26 mouse cellular contexts compared by ENCODE assay signal in genomic region chr3:83943212-83943611, GRCm38 (mm10).
DNase-seq lines count a peak whose midpoint lies in the region; ATAC-seq and TF ChIP-seq lines count a peak whose summit lies in the region.
"Had no signal": no experiment of that assay in that cellular context is flagged by ENCODE, and none has a peak within 500 bp of the region (broad histone marks: within the 10 kb centered on the region; RNA-seq: fewer than 3 reads in every experiment).

No protein-coding gene starts in this region.

- TF ChIP-seq CTCF in gastrocnemius, adult 2 months (IDR thresholded peaks at IDR 0.05): no peak
- no peak for TF ChIP-seq CTCF in E14TG2a.4 (conservative IDR thresholded peaks at IDR 0.05; ENCODE audit: low read length)
- no peak for TF ChIP-seq CTCF in bone marrow macrophage, adult 2 months (IDR thresholded peaks at IDR 0.05; ENCODE audit: low read depth, low read length)

- no peaks in the 10 kb centered on the region for H3K9me3 ChIP-seq in E14TG2a.4 (ENCODE audit: low read length)
- H3K9me3 ChIP-seq in stomach, embryonic 16.5 days (replicated peaks; ENCODE audit: control insufficient read depth, low read length): no peaks in the 10 kb centered on the region
- H3K9me3 ChIP-seq: embryonic facial prominence, embryonic 10.5 days; hindbrain, embryonic 10.5 days; intestine, embryonic 15.5 days; liver, embryonic 15.5 days; lung, embryonic 15.5 days; neural tube, embryonic 15.5 days had no signal

- peaks cover 44% of the 10 kb centered on the region for H3K36me3 ChIP-seq in E14TG2a.4 (ENCODE audit: insufficient read depth, low read length)
- peaks cover 4% of the 10 kb centered on the region; the same call in 1 of the 2 replicates for H3K36me3 ChIP-seq in stomach, embryonic 16.5 days (ENCODE audit: control insufficient read depth, insufficient read depth, low read length)
- H3K36me3 ChIP-seq: intestine, embryonic 15.5 days had no signal

- no peaks in the 10 kb centered on the region for H3K27me3 ChIP-seq in E14TG2a.4 (ENCODE audit: insufficient read depth, low read length)
- no peaks in the 10 kb centered on the region for H3K27me3 ChIP-seq in stomach, embryonic 16.5 days (ENCODE audit: control insufficient read depth, insufficient read depth, low read length)
- H3K27me3 ChIP-seq: intestine, embryonic 15.5 days; liver, embryonic 15.5 days; lung, embryonic 15.5 days; neural tube, embryonic 15.5 days had no signal

- H3K4me2 ChIP-seq in stomach, embryonic 16.5 days (ENCODE audit: low read depth, low read length): no peak overlapping the region
- H3K4me2 ChIP-seq: heart, embryonic 11.5 days; intestine, embryonic 15.5 days; liver, embryonic 15.5 days; lung, embryonic 15.5 days; midbrain, embryonic 11.5 days; neural tube, embryonic 15.5 days had no signal

- no peak overlapping the region for H3K9ac ChIP-seq in stomach, embryonic 16.5 days (ENCODE audit: low read length)
- H3K9ac ChIP-seq: forebrain, postnatal 0 days; intestine, embryonic 15.5 days; liver, embryonic 15.5 days; lung, embryonic 15.5 days; neural tube, embryonic 15.5 days had no signal

- no peak for ATAC-seq in stomach, embryonic 16.5 days (ENCODE audit: insufficient read depth, low FRiP score)
- ATAC-seq: CD4-positive, CD25-positive, alpha-beta regulatory T cell, adult 4 months; forebrain, postnatal 0 days; hindbrain, embryonic 16.5 days; intestine, embryonic 15.5 days had no signal

- no peak overlapping the region for H3K4me3 ChIP-seq in gastrocnemius, adult 2 months
- H3K4me3 ChIP-seq in E14TG2a.4 (replicated peaks; ENCODE audit: low read length): peak overlapping the region; percentile 13; the same call in 1 of the 2 replicates
- H3K4me3 ChIP-seq in bone marrow macrophage, adult 2 months (ENCODE audit: insufficient read depth, low read length): no peak overlapping the region
- H3K4me3 ChIP-seq in stomach, embryonic 16.5 days (replicated peaks; ENCODE audit: low read length): no peak overlapping the region
- H3K4me3 ChIP-seq: embryonic facial prominence, embryonic 10.5 days; hindbrain, embryonic 10.5 days; intestine, embryonic 15.5 days; layer of hippocampus, adult 2 months; left cerebral cortex, adult 2 months; liver, embryonic 15.5 days; lung, embryonic 15.5 days; neural tube, embryonic 15.5 days had no signal

- WGBS in stomach, embryonic 16.5 days: 83% methylated on average over 4 of the region's 4 CpGs

- intact Hi-C loops in gastrocnemius, adult 2 months (cut with DNase I): loop anchor here (10.0 kb wide), 1 partner anchor 212 kb away; the partner anchor contains the start of gene Mnd1

- TF ChIP-seq POLR2A in bone marrow macrophage, adult 2 months (IDR thresholded peaks at IDR 0.05; ENCODE audit: borderline replicate concordance, low read depth, low read length): no peak

- H3K4me1 ChIP-seq in E14TG2a.4 (replicated peaks; ENCODE audit: low read depth, low read length): peaks cover 61% of the 10 kb centered on the region
- H3K4me1 ChIP-seq in bone marrow macrophage, adult 2 months (ENCODE audit: control insufficient read depth, insufficient read depth, low read length): peaks cover 42% of the 10 kb centered on the region
- H3K4me1 ChIP-seq in stomach, embryonic 16.5 days (ENCODE audit: control insufficient read depth, insufficient read depth, low read length): 0 out of 2 replicates have a peak, but pooled peaks cover 3% of the 10 kb centered on the region
- H3K4me1 ChIP-seq: embryonic facial prominence, embryonic 10.5 days; intestine, embryonic 15.5 days had no signal

- H3K27ac ChIP-seq in gastrocnemius, adult 2 months: peak overlapping the region; percentile 28; the same call in 1 of the 2 replicates
- peak overlapping the region; percentile 17; the same call in 1 of the 2 replicates for H3K27ac ChIP-seq in bone marrow macrophage, adult 2 months (ENCODE audit: insufficient read depth, low read depth, low read length)
- H3K27ac ChIP-seq in stomach, embryonic 16.5 days (ENCODE audit: low read length): 0 out of 2 replicates have a peak overlapping the region, but pooled peaks have one; percentile 46
- H3K27ac ChIP-seq: embryonic facial prominence, embryonic 10.5 days; hindbrain, embryonic 10.5 days; intestine, embryonic 15.5 days; layer of hippocampus, adult 2 months; left cerebral cortex, adult 2 months; liver, embryonic 15.5 days; lung, embryonic 15.5 days; neural tube, embryonic 15.5 days had no signal

- peak; percentile 32 for DNase-seq in gastrocnemius, adult 2 months
- no peak for DNase-seq in gastrocnemius, postnatal 10 days
- DNase-seq in testis, postnatal 10 days (ENCODE audit: low spot score): no peak
- no peak for DNase-seq in layer of hippocampus, postnatal 36 days
- DNase-seq: cerebellum, adult 11 months; cerebellum, adult 9-11 months; forebrain, postnatal 0 days; kidney, adult 8-10 months; kidney, postnatal 14 days; liver; thymus, postnatal 14 days had no signal
